Comparison of ENCODE assay signal across 23 mouse cellular contexts in the genomic region with DNA sequence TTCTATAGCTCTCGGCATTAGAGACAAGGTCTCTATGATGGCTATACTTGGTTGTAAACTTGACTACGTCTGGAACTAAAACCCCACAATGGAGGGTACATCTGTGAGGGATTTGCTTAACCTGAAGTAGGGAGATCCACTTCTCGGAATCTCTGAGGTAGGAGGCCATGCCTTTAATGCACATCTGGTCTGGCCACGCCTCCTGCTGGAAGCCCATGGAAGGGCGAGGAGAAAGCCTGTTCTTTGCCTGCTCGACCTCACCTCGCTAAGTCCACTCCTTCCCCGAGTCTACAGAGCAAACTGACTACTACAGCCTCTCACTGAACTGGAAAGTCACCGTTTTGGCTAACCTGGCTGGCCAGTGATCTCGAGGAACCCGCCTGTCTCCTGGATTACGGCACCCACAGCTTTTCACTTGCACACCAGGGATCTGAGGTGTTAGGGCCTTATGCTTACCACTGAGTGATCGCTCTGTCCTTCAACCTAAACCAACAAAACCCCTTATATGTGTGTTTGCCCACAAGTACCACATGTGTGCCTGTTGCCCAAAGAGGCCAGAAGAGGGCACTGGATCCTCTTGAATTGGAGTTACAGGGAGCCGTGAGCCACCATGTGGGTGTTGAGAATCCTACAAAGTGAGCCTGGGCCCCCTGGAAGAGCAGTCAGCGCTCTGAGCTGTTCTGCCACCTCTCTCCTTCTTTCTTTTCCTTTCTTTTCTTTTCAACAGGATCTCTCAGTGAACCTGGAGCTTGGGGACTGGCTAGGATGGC. TPM values are rescaled to one million over a fixed set of nuclear protein-coding genes. Genes with fewer than 3 reads are reported as not detected.
DNase-seq lines count a peak whose midpoint lies in the region; ATAC-seq and TF ChIP-seq lines count a peak whose summit lies in the region.
"Had no signal": no experiment of that assay in that cellular context is flagged by ENCODE, and none has a peak within 500 bp of the region (broad histone marks: within the 10 kb centered on the region; RNA-seq: fewer than 3 reads in every experiment).

No protein-coding gene starts in this region.

- 81% methylated on average over 15 of the region's 15 CpGs for WGBS in liver, embryonic 14.5 days (ENCODE audit: insufficient replicate concordance)
- 86% methylated on average over 15 of the region's 15 CpGs for WGBS in liver, embryonic 12.5 days (ENCODE audit: insufficient replicate concordance)

- peak; percentile 42 for TF ChIP-seq CTCF in liver, embryonic 14.5 days (IDR thresholded peaks at IDR 0.05; ENCODE audit: low read depth)

- H3K27ac ChIP-seq in liver, embryonic 14.5 days = no peak overlapping the region
- no peak overlapping the region for H3K27ac ChIP-seq in liver, embryonic 12.5 days
- H3K27ac ChIP-seq: forebrain, embryonic 12.5 days; hindbrain, embryonic 14.5 days; limb, embryonic 10.5 days had no signal

- peaks cover 67% of the 10 kb centered on the region for H3K36me3 ChIP-seq in liver, embryonic 14.5 days (replicated peaks; ENCODE audit: control insufficient read depth, insufficient read depth, low read depth)
- peaks cover 89% of the 10 kb centered on the region for H3K36me3 ChIP-seq in liver, embryonic 12.5 days

- H3K4me1 ChIP-seq in liver, embryonic 14.5 days (replicated peaks; ENCODE audit: control insufficient read depth in 2 of 2, insufficient read depth in 2 of 2, low read length in 1 of 2) = peaks cover 0 to 4% of the 10 kb centered on the region in 2 experiments; a peak in 1 of 4 replicates
- peaks cover 15% of the 10 kb centered on the region for H3K4me1 ChIP-seq in liver, embryonic 12.5 days

- no peak overlapping the region for H3K9ac ChIP-seq in liver, embryonic 14.5 days (replicated peaks)
- H3K9ac ChIP-seq in liver, embryonic 12.5 days = no peak overlapping the region
- H3K9ac ChIP-seq: forebrain, embryonic 12.5 days; hindbrain, embryonic 14.5 days had no signal

- H3K9me3 ChIP-seq in liver, embryonic 14.5 days (ENCODE audit: control insufficient read depth, low read length) = no peaks in the 10 kb centered on the region
- no peaks in the 10 kb centered on the region for H3K9me3 ChIP-seq in liver, embryonic 12.5 days (replicated peaks)
- H3K9me3 ChIP-seq: forebrain, embryonic 12.5 days; limb, embryonic 10.5 days had no signal

- no peaks in the 10 kb centered on the region for H3K27me3 ChIP-seq in liver, embryonic 14.5 days (ENCODE audit: control insufficient read depth, insufficient read depth, low read length)
- H3K27me3 ChIP-seq in liver, embryonic 12.5 days (replicated peaks) = no peaks in the 10 kb centered on the region
- H3K27me3 ChIP-seq: forebrain, embryonic 12.5 days; megakaryocyte, embryonic 14.5 days; Patski had no signal

- no peak overlapping the region for H3K4me3 ChIP-seq in liver, embryonic 14.5 days (ENCODE audit: insufficient read depth in 1 of 2, low read depth in 2 of 2, low read length in 2 of 2)
- no peak overlapping the region for H3K4me3 ChIP-seq in liver, embryonic 12.5 days
- H3K4me3 ChIP-seq: forebrain, embryonic 12.5 days; limb, embryonic 10.5 days; megakaryocyte, embryonic 14.5 days had no signal

- TF ChIP-seq EP300 in liver, embryonic 14.5 days (IDR thresholded peaks at IDR 0.05; ENCODE audit: low read depth) = no peak

- ATAC-seq in liver, embryonic 14.5 days (ENCODE audit: insufficient read depth) = no peak
- no peak for ATAC-seq in liver, embryonic 12.5 days
- ATAC-seq in megakaryocyte progenitor cell, adult 5-6 weeks (replicated peaks; ENCODE audit: poor library complexity) = peak; percentile 37; the same call in 1 of the 2 replicates
- ATAC-seq: Patski had no signal

- DNase-seq in embryo, embryonic 10 days (ENCODE audit: low spot score) = peak; percentile 30
- no peak for DNase-seq in embryo, embryonic 11 days
- DNase-seq in liver, embryonic 14.5 days (ENCODE audit: low read depth in 3 of 3, low spot score in 3 of 3) = no peak
- DNase-seq in ES-CJ7 (ENCODE audit: low read depth, low spot score) = peak; percentile 67
- DNase-seq in spleen, adult 12 weeks (ENCODE audit: low spot score) = no peak
- DNase-seq in natural killer cell, adult 2 months (ENCODE audit: low spot score in 2 of 2) = no peak
- DNase-seq: B cell, adult 2 months; cerebellum, adult 11-12 months; cerebellum, postnatal 36 days; kidney, adult 18-20 months; kidney, postnatal 36 days; lung, adult 18-20 months; retina, postnatal 1 day; thymus, postnatal 36 days had no signal

- no peak overlapping the region for H3K4me2 ChIP-seq in liver, embryonic 14.5 days (ENCODE audit: low read depth)
- no peak overlapping the region for H3K4me2 ChIP-seq in liver, embryonic 12.5 days
- H3K4me2 ChIP-seq: forebrain, embryonic 12.5 days; hindbrain, embryonic 14.5 days had no signal

RNA-seq across cellular contexts. Expression of gene Ddx23, which starts 5.5 kb away (rescaled TPM):
- polyA plus RNA-seq in liver, embryonic 14.5 days (2012; rRNA removed) = 16.5 and 23.4 TPM in 2 replicates
- polyA plus RNA-seq in liver, embryonic 14.5 days (2014; fragmentation: Nextera tagmentation; extraction: Ambion mirVana) = 11.0 and 11.7 TPM in 2 replicates
- 15.9 and 16.2 TPM in 2 replicates for polyA plus RNA-seq in liver, embryonic 12.5 days (2016; fragmentation: Nextera tagmentation; extraction: Ambion mirVana)
- 22.1 and 25.0 TPM in 2 replicates for total RNA-seq in megakaryocyte progenitor cell, adult 5-6 weeks (2015)
- total RNA-seq in megakaryocyte progenitor cell, adult 5-6 weeks (2017) = 88.0 and 121 TPM in 2 replicates

RNA-seq across cellular contexts. Expression of gene Rnd1, which starts 20.1 kb away (rescaled TPM):
- polyA plus RNA-seq in liver, embryonic 14.5 days (2012; rRNA removed) = 0.25 and 0.67 TPM in 2 replicates
- polyA plus RNA-seq in liver, embryonic 14.5 days (2014; fragmentation: Nextera tagmentation; extraction: Ambion mirVana) = 0.24 and 0.63 TPM in 2 replicates
- 0.30 and 0.50 TPM in 2 replicates for polyA plus RNA-seq in liver, embryonic 12.5 days (2016; fragmentation: Nextera tagmentation; extraction: Ambion mirVana)
- total RNA-seq in megakaryocyte progenitor cell, adult 5-6 weeks (2015) = 1.1 and 1.7 TPM in 2 replicates
- total RNA-seq in megakaryocyte progenitor cell, adult 5-6 weeks (2017) = 3.3 and 3.5 TPM in 2 replicates

RNA-seq across cellular contexts. Expression of gene Cacnb3, which starts 26.5 kb away (rescaled TPM):
- 0.85 and 1.5 TPM in 2 replicates for polyA plus RNA-seq in liver, embryonic 14.5 days (2012; rRNA removed)
- polyA plus RNA-seq in liver, embryonic 14.5 days (2014; fragmentation: Nextera tagmentation; extraction: Ambion mirVana) = 0.27 and 0.42 TPM in 2 replicates
- 3.8 and 4.9 TPM in 2 replicates for polyA plus RNA-seq in liver, embryonic 12.5 days (2016; fragmentation: Nextera tagmentation; extraction: Ambion mirVana)
- total RNA-seq in megakaryocyte progenitor cell, adult 5-6 weeks (2015) = not detected in 2 replicates
- not detected in 2 replicates for total RNA-seq in megakaryocyte progenitor cell, adult 5-6 weeks (2017)

RNA-seq across cellular contexts. Expression of gene Adcy6, which starts 47.3 kb away (rescaled TPM):
- 11.3 and 13.1 TPM in 2 replicates for polyA plus RNA-seq in liver, embryonic 14.5 days (2012; rRNA removed)
- polyA plus RNA-seq in liver, embryonic 14.5 days (2014; fragmentation: Nextera tagmentation; extraction: Ambion mirVana) = 4.2 and 5.7 TPM in 2 replicates
- 9.7 and 10.2 TPM in 2 replicates for polyA plus RNA-seq in liver, embryonic 12.5 days (2016; fragmentation: Nextera tagmentation; extraction: Ambion mirVana)
- 2.2 and 3.1 TPM in 2 replicates for total RNA-seq in megakaryocyte progenitor cell, adult 5-6 weeks (2015)
- 6.7 and 7.7 TPM in 2 replicates for total RNA-seq in megakaryocyte progenitor cell, adult 5-6 weeks (2017)
- total RNA-seq: monocyte, adult 5-6 weeks had no signal

RNA-seq across cellular contexts. Expression of gene Ccdc65, which starts 50.8 kb away (rescaled TPM):
- 0.01 TPM in 1 of 2 replicates, not detected in the other for polyA plus RNA-seq in liver, embryonic 14.5 days (2012; rRNA removed)
- not detected in 2 replicates for polyA plus RNA-seq in liver, embryonic 14.5 days (2014; fragmentation: Nextera tagmentation; extraction: Ambion mirVana)
- polyA plus RNA-seq in liver, embryonic 12.5 days (2016; fragmentation: Nextera tagmentation; extraction: Ambion mirVana) = 0.06 TPM in 1 of 2 replicates, not detected in the other
- not detected in 2 replicates for total RNA-seq in megakaryocyte progenitor cell, adult 5-6 weeks (2015)
- not detected in 2 replicates for total RNA-seq in megakaryocyte progenitor cell, adult 5-6 weeks (2017)
- total RNA-seq: monocyte, adult 5-6 weeks had no signal
- polyA plus RNA-seq: spleen, adult 2 months had no signal

Comparison
In these comparisons a context has a peak if more than half of its experiments do, and no peak if none do; other contexts are left out.
1. DNase-seq: peak in embryo, embryonic 10 days (single experiment) and ES-CJ7 (single experiment); none in embryo, embryonic 11 days (single experiment), liver, embryonic 14.5 days (0 of 3), spleen, adult 12 weeks (single experiment) and natural killer cell, adult 2 months (0 of 2).